Mouse (Mus musculus): Measurements from ENCODE around the gene Medag. TPM values are rescaled to one million over a fixed set of nuclear protein-coding genes. Genes with fewer than 3 reads are reported as not detected.
A peak's percentile ranks its signal among the peaks of the same experiment; 100 is the strongest.

Medag gene
- polyA plus RNA-seq, 1 experiment from 2014 or later = 0.24 TPM

GRCm38 (mm10) chr5:149389548-149390211 is 21.9 kb upstream of the Medag start:
- Histone ChIP-seq H3K27ac (peak overlapping the region; percentile 38; the same call in 1 of the 2 replicates), H3K4me1 (replicated peaks; ENCODE audit: insufficient read depth, low read length) (0 out of 2 replicates have a peak, but pooled peaks cover 7% of the 10 kb centered on the region), H3K9me3 (replicated peaks; ENCODE audit: low read length) (peaks cover 3% of the 10 kb centered on the region), H3K4me3 (replicated peaks; ENCODE audit: low read depth, low read length) (no peak overlapping the region), H3K27me3 (ENCODE audit: insufficient read depth, low read length) (no peaks in the 10 kb centered on the region), H3K4me2 (ENCODE audit: low read length) (no peak overlapping the region), H3K36me3 (ENCODE audit: insufficient read depth, low read length) (no peaks in the 10 kb centered on the region), H3K9ac (ENCODE audit: low read depth, low read length) (no peak overlapping the region)
- DNase-seq (ENCODE audit: low spot score) (peak; percentile 61), ATAC-seq (replicated peaks; ENCODE audit: low FRiP score, low read depth) (peak; percentile 71; the same call in 1 of the 2 replicates)
- TF ChIP-seq CTCF (IDR thresholded peaks at IDR 0.05; ENCODE audit: low read depth) = no peak
- 48% methylated on average over 11 of the region's 11 CpGs for WGBS

GRCm38 (mm10) chr5:149391574-149392375 is 19.8 kb upstream of the Medag start:
- no peak overlapping the region for H3K9ac ChIP-seq (ENCODE audit: low read depth, low read length)
- no peaks in the 10 kb centered on the region for H3K36me3 ChIP-seq (ENCODE audit: insufficient read depth, low read length)
- no peaks in the 10 kb centered on the region for H3K27me3 ChIP-seq (ENCODE audit: insufficient read depth, low read length)
- DNase-seq (ENCODE audit: low spot score) (no peak), ATAC-seq (replicated peaks; ENCODE audit: low FRiP score, low read depth) (no peak)
- no peak for TF ChIP-seq CTCF (IDR thresholded peaks at IDR 0.05; ENCODE audit: low read depth)
- peaks cover 3% of the 10 kb centered on the region for H3K9me3 ChIP-seq (replicated peaks; ENCODE audit: low read length)
- H3K27ac ChIP-seq = 0 out of 2 replicates have a peak overlapping the region, but pooled peaks have one; percentile 13
- WGBS = 31% methylated on average over 18 of the region's 18 CpGs
- H3K4me1 ChIP-seq (replicated peaks; ENCODE audit: insufficient read depth, low read length) = 0 out of 2 replicates have a peak, but pooled peaks cover 7% of the 10 kb centered on the region
- H3K4me3 ChIP-seq (replicated peaks; ENCODE audit: low read depth, low read length) = no peak overlapping the region
- no peak overlapping the region for H3K4me2 ChIP-seq (ENCODE audit: low read length)

GRCm38 (mm10) chr5:149392420-149392988 is 19.0 kb upstream of the Medag start:
- no peak overlapping the region for H3K4me3 ChIP-seq (replicated peaks; ENCODE audit: low read depth, low read length)
- no peak overlapping the region for H3K4me2 ChIP-seq (ENCODE audit: low read length)
- no peak overlapping the region for H3K27ac ChIP-seq
- ATAC-seq (replicated peaks; ENCODE audit: low FRiP score, low read depth) (no peak), DNase-seq (ENCODE audit: low spot score) (no peak)
- 0 out of 2 replicates have a peak, but pooled peaks cover 7% of the 10 kb centered on the region for H3K4me1 ChIP-seq (replicated peaks; ENCODE audit: insufficient read depth, low read length)
- peaks cover 3% of the 10 kb centered on the region for H3K9me3 ChIP-seq (replicated peaks; ENCODE audit: low read length)
- no peaks in the 10 kb centered on the region for H3K36me3 ChIP-seq (ENCODE audit: insufficient read depth, low read length)
- H3K27me3 ChIP-seq (ENCODE audit: insufficient read depth, low read length) = no peaks in the 10 kb centered on the region
- WGBS = 64% methylated on average over 6 of the region's 6 CpGs
- TF ChIP-seq CTCF (IDR thresholded peaks at IDR 0.05; ENCODE audit: low read depth) = peak; percentile 25; the same call in 1 of the 2 replicates
- no peak overlapping the region for H3K9ac ChIP-seq (ENCODE audit: low read depth, low read length)

- DNase-seq (ENCODE audit: low spot score) (no peak), ATAC-seq (replicated peaks; ENCODE audit: low FRiP score, low read depth) (no peak)
- Histone ChIP-seq H3K4me3 (replicated peaks; ENCODE audit: low read depth, low read length) (no peak overlapping the region), H3K27me3 (ENCODE audit: insufficient read depth, low read length) (no peaks in the 10 kb centered on the region), H3K9ac (ENCODE audit: low read depth, low read length) (no peak overlapping the region), H3K4me1 (replicated peaks; ENCODE audit: insufficient read depth, low read length) (no peaks in the 10 kb centered on the region), H3K4me2 (ENCODE audit: low read length) (no peak overlapping the region), H3K27ac (no peak overlapping the region), H3K36me3 (ENCODE audit: insufficient read depth, low read length) (no peaks in the 10 kb centered on the region), H3K9me3 (replicated peaks; ENCODE audit: low read length) (no peaks in the 10 kb centered on the region)
- TF ChIP-seq CTCF (IDR thresholded peaks at IDR 0.05; ENCODE audit: low read depth) = no peak
- WGBS = 88% methylated on average over 7 of the region's 7 CpGs
Measured at GRCm38 (mm10) chr5:149401446-149401975, 10.0 kb upstream of the Medag start.

GRCm38 (mm10) chr5:149402029-149402428 is 9.5 kb upstream of the Medag start:
- 86% methylated on average over 10 of the region's 10 CpGs for WGBS
- H3K9me3 ChIP-seq (replicated peaks; ENCODE audit: low read length) = no peaks in the 10 kb centered on the region

GRCm38 (mm10) chr5:149403386-149403785 is 8.2 kb upstream of the Medag start:
- H3K27ac ChIP-seq = no peak overlapping the region
- H3K36me3 ChIP-seq (ENCODE audit: insufficient read depth, low read length) = no peaks in the 10 kb centered on the region
- 51% methylated on average over 5 of the region's 5 CpGs for WGBS
- no peak overlapping the region for H3K4me3 ChIP-seq (replicated peaks; ENCODE audit: low read depth, low read length)
- TF ChIP-seq CTCF (IDR thresholded peaks at IDR 0.05; ENCODE audit: low read depth) = no peak
- DNase-seq (ENCODE audit: low spot score) = peak; percentile 43
- no peaks in the 10 kb centered on the region for H3K4me1 ChIP-seq (replicated peaks; ENCODE audit: insufficient read depth, low read length)
- no peaks in the 10 kb centered on the region for H3K27me3 ChIP-seq (ENCODE audit: insufficient read depth, low read length)
- ATAC-seq (replicated peaks; ENCODE audit: low FRiP score, low read depth) = no peak
- H3K9me3 ChIP-seq (replicated peaks; ENCODE audit: low read length) = no peaks in the 10 kb centered on the region
- H3K9ac ChIP-seq (ENCODE audit: low read depth, low read length) = no peak overlapping the region
- H3K4me2 ChIP-seq (ENCODE audit: low read length) = no peak overlapping the region

More at GRCm38 (mm10) chr5:149402029-149402428, 9.5 kb upstream of the Medag start:
- Histone ChIP-seq H3K4me2 (ENCODE audit: low read length) (no peak overlapping the region), H3K4me3 (replicated peaks; ENCODE audit: low read depth, low read length) (no peak overlapping the region), H3K27ac (no peak overlapping the region), H3K27me3 (ENCODE audit: insufficient read depth, low read length) (no peaks in the 10 kb centered on the region), H3K9ac (ENCODE audit: low read depth, low read length) (no peak overlapping the region), H3K4me1 (replicated peaks; ENCODE audit: insufficient read depth, low read length) (no peaks in the 10 kb centered on the region), H3K36me3 (ENCODE audit: insufficient read depth, low read length) (no peaks in the 10 kb centered on the region)
- ATAC-seq (replicated peaks; ENCODE audit: low FRiP score, low read depth) (no peak), DNase-seq (ENCODE audit: low spot score) (no peak)
- no peak for TF ChIP-seq CTCF (IDR thresholded peaks at IDR 0.05; ENCODE audit: low read depth)

Measured in kidney, postnatal 0 days (tissue).